Mouse (Mus musculus) layer of hippocampus, postnatal 10 days (tissue): ENCODE data around the gene Nim1k. TPM values are rescaled to one million over a fixed set of nuclear protein-coding genes. Genes with fewer than 3 reads are reported as not detected.

Experiments
- DNase-seq, 2 experiments: peaks; one replicate each; pipeline ENCODE4 v3.0.0; 2021; ENCODE audit warnings: low spot score in 2 of 2
- total RNA-seq, 2 experiments: library from RNA; stranded (reverse); gene quantifications; 2 replicates each; pipeline ENCODE4 v1.2.3; 2021

The Nim1k gene
- total RNA-seq, 2 experiments from 2014 or later, result 14.0 to 15.0 TPM

- peak; percentile 97 to 98 for DNase-seq
Observed at GRCm38 (mm10) chr13:119690039-119690728, 65.5 kb downstream of the Nim1k start, which contains the start of gene Hmgcs1. Gene Hmgcs1, plus strand, starts transcription at chr13:119690379.

- DNase-seq, result no peak
Observed at GRCm38 (mm10) chr13:119689709-119690038, 66.0 kb downstream of the Nim1k start.

GRCm38 (mm10) chr13:119684416-119685177, 71.1 kb downstream of the Nim1k start:
- no peak for DNase-seq

GRCm38 (mm10) chr13:119681161-119681560, 74.5 kb downstream of the Nim1k start:
- no peak for DNase-seq

GRCm38 (mm10) chr13:119679721-119680120, 76.0 kb downstream of the Nim1k start:
- no peak for DNase-seq

- DNase-seq, result no peak
Observed at GRCm38 (mm10) chr13:119678794-119679193, 76.9 kb downstream of the Nim1k start.

- peak; percentile 41 to 42 for DNase-seq
Observed at GRCm38 (mm10) chr13:119661420-119661819, 94.3 kb downstream of the Nim1k start.

Other genes starting within 250 kb of the Nim1k start
- 1 to 10 TPM; 1.8 to 2.5 TPM for gene Ccl28, start 132.1 kb downstream of the Nim1k start, total RNA-seq
- 100 to 1,000 TPM; 630 to 638 TPM for gene Hmgcs1, start 65.5 kb downstream of the Nim1k start, total RNA-seq
- 10 to 100 TPM; 38.2 to 44.0 TPM for gene Zfp131, start 35.0 kb upstream of the Nim1k start, total RNA-seq
- not detected for gene AF067063, start 74.3 kb upstream of the Nim1k start, total RNA-seq
- not detected for gene D13Ertd608e, start 80.1 kb upstream of the Nim1k start, total RNA-seq
- not detected for gene Tcstv1, start 138.9 kb upstream of the Nim1k start, total RNA-seq
- not detected for gene Gm21761, start 173.4 kb upstream of the Nim1k start, total RNA-seq
- gene B020031M17Rik, start 194.9 kb upstream of the Nim1k start, total RNA-seq, result not detected